Mouse (Mus musculus) CH12.LX (cell line): ENCODE measurements around the gene Mef2a.

Experiments
- CHD1 ChIP-seq: IDR thresholded peaks from 2 replicates; pipeline ENCODE4 v1.6.1; 2012; ENCODE audit warnings: low read depth, low read length, improper control_type of control experiment, inconsistent platforms
- CHD2 ChIP-seq: IDR thresholded peaks from 2 replicates; pipeline ENCODE4 v1.6.1; 2011; ENCODE audit warnings: low read length, improper control_type of control experiment
- CTCF ChIP-seq, 2 experiments: IDR thresholded peaks in 1 of 2; conservative IDR thresholded peaks in 1 of 2; 2 replicates each; pipeline ENCODE4 v1.5.1; 2011 to 2012; ENCODE audit warnings: low read depth in 2 of 2, low read length in 2 of 2, improper control_type of control experiment in 1 of 2, inconsistent platforms in 1 of 2, mild to moderate bottlenecking in 1 of 2, moderate library complexity in 1 of 2
- EP300 ChIP-seq: IDR thresholded peaks from 2 replicates; pipeline ENCODE4 v1.6.1; 2011; ENCODE audit warnings: low read length, improper control_type of control experiment
- POLR2A ChIP-seq: IDR thresholded peaks from 2 replicates; pipeline ENCODE4 v1.6.1; 2011; ENCODE audit warnings: low read depth, mild to moderate bottlenecking, improper control_type of control experiment, low read length
- RAD21 ChIP-seq: IDR thresholded peaks from 2 replicates; pipeline ENCODE4 v1.6.1; 2011; ENCODE audit warnings: low read depth, mild to moderate bottlenecking, low read length, improper control_type of control experiment, moderate library complexity
- SIN3A ChIP-seq: IDR thresholded peaks from 2 replicates; pipeline ENCODE4 v1.6.1; 2012; ENCODE audit warnings: low read length, improper control_type of control experiment, inconsistent platforms
- TBP ChIP-seq: conservative IDR thresholded peaks from 2 replicates; pipeline ENCODE4 v1.6.1; 2011; ENCODE audit warnings: low read depth, low read length, improper control_type of control experiment
- TCF12 ChIP-seq: IDR thresholded peaks from 2 replicates; pipeline ENCODE4 v1.6.1; 2014; ENCODE audit warnings: low read depth, mild to moderate bottlenecking, inconsistent platforms, low read length, improper control_type of control experiment
- ZC3H11A ChIP-seq: IDR thresholded peaks from 2 replicates; pipeline ENCODE4 v1.6.1; 2012; ENCODE audit warnings: low read depth, mild to moderate bottlenecking, inconsistent platforms, low read length, improper control_type of control experiment

DNA sequence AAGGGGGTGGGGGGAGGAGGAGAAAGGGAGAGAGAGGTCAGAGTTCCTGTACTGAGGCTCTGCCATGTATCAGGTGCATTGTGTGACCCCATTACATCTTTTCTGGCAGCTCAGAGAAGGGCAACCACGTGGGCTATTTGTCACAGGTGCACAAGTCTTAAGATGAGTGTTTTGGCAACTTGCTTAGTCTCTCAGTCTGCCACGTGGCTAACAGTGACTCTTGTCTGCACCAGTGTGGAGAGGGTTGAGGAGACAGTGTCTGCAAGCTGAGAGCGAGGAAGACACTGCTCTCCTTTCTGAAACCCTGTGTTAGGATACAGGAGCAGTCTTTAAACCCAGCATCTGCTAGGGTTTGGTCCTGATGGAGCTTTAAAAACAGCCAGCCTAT, 48.4 kb upstream of the Mef2a start:
- TF ChIP-seq ZC3H11A: no peak
- peak; percentile 81 for TF ChIP-seq SIN3A
- TF ChIP-seq CTCF (conservative IDR thresholded peaks at IDR 0.05 in 1 of 2, IDR thresholded peaks at IDR 0.05 in 1 of 2; ENCODE audit: low read depth in 2 of 2, low read length in 2 of 2): no peak
- TF ChIP-seq TBP: no peak; the same call in 1 of the 2 replicates
- no peak for TF ChIP-seq CHD1
- TF ChIP-seq EP300: no peak; the same call in 1 of the 2 replicates
- peak; percentile 64; the same call in 1 of the 2 replicates for TF ChIP-seq CHD2
- TF ChIP-seq POLR2A: 0 out of 2 replicates have a peak, but pooled peaks have one; percentile 51
- peak; percentile 90 for TF ChIP-seq TCF12
- no peak; the same call in none of the 2 replicates for TF ChIP-seq RAD21
